Mouse (Mus musculus) CD8-positive naive resting alpha-beta T cell, adult 57 days (primary cell): ENCODE data around the gene Cldn17. TPM values are rescaled to one million over a fixed set of nuclear protein-coding genes. Genes with fewer than 3 reads are reported as not detected.

Experiments
- total RNA-seq: library from RNA; stranded (reverse); gene quantifications from one replicate; pipeline ENCODE4 v1.2.4, GENCODE M21; 2023

The Cldn17 gene
- not detected for total RNA-seq

GRCm38 (mm10) chr16:88506878-88507277, at the start of gene Cldn17:
Gene Cldn17 (minus strand): TSS chr16:88506978.

Other genes starting within 250 kb of the Cldn17 start
- not detected for gene Grik1, start 216.7 kb downstream of the Cldn17 start, total RNA-seq
- not detected for gene Cldn8, start 56.2 kb upstream of the Cldn17 start, total RNA-seq
- gene Krtap24-1, start 105.3 kb upstream of the Cldn17 start, total RNA-seq, result not detected
- gene 2310079G19Rik, start 120.7 kb upstream of the Cldn17 start, total RNA-seq, result not detected
- not detected for gene Krtap26-1, start 140.8 kb upstream of the Cldn17 start, total RNA-seq
- gene Krtap27-1, start 164.7 kb upstream of the Cldn17 start, total RNA-seq, result not detected
- gene 2310061N02Rik, start 201.0 kb upstream of the Cldn17 start, total RNA-seq, result not detected
- gene Krtap13-1, start 221.9 kb upstream of the Cldn17 start, total RNA-seq, result not detected
- gene Krtap13, start 244.7 kb upstream of the Cldn17 start, total RNA-seq, result not detected